Mouse (Mus musculus) lung, embryonic 15.5 days (tissue): Measurements from ENCODE around the gene Cfap44. TPM values are rescaled to one million over a fixed set of nuclear protein-coding genes. Genes with fewer than 3 reads are reported as not detected.
A peak's percentile ranks its signal among the peaks of the same experiment; 100 is the strongest.

ENCODE experiments used
- ATAC-seq: fragments of 200-750 bp; cut with Nextera tagmentation; 2 replicates; pipeline ENCODE4 v1.8.0; 2017; ENCODE audit warnings: moderate number of reproducible peaks, borderline replicate concordance; ENCODE audit not compliant: low FRiP score, low TSS enrichment; ENCODE audit errors: extremely low read depth
- H3K27ac ChIP-seq: fragments of 300-500 bp; sonication (generic); 2 replicates; pipeline ENCODE4 v1.5.1; 2015; ENCODE audit warnings: moderate library complexity, mild to moderate bottlenecking, inconsistent platforms
- H3K27me3 ChIP-seq: fragments of 300-500 bp; sonication (generic); 2 replicates; pipeline ENCODE4 v1.6.1; 2015; ENCODE audit warnings: inconsistent platforms
- H3K36me3 ChIP-seq: fragments of 300-500 bp; sonication (generic); 2 replicates; pipeline ENCODE4 v1.6.1; 2015; ENCODE audit warnings: inconsistent platforms
- H3K4me1 ChIP-seq: fragments of 300-500 bp; sonication (generic); 2 replicates; pipeline ENCODE4 v1.6.1; 2015; ENCODE audit warnings: inconsistent platforms
- H3K4me2 ChIP-seq: fragments of 300-500 bp; sonication (generic); 2 replicates; pipeline ENCODE4 v1.6.1; 2015; ENCODE audit warnings: inconsistent platforms, mild to moderate bottlenecking, moderate library complexity
- H3K4me3 ChIP-seq: fragments of 300-500 bp; sonication (generic); 2 replicates; pipeline ENCODE4 v1.5.1; 2015; ENCODE audit warnings: mild to moderate bottlenecking, inconsistent platforms
- H3K9ac ChIP-seq: fragments of 300-500 bp; sonication (generic); 2 replicates; pipeline ENCODE4 v1.6.1; 2015; ENCODE audit warnings: inconsistent platforms
- H3K9me3 ChIP-seq: fragments of 300-500 bp; sonication (generic); 2 replicates; pipeline ENCODE4 v1.6.1; 2016; ENCODE audit warnings: inconsistent platforms
- WGBS: fragments of 180-500 bp; shearing (Covaris S2); methylation state at CpG from one replicate; pipeline ENCODE4 v1.1.7; 2015; 5-methylcytosine and 5-hydroxymethylcytosine counted together
- polyA plus RNA-seq: library from polyadenylated mRNA; unstranded; fragments of >200 nt; fragmentation: Nextera tagmentation; extraction: Ambion mirVana; gene quantifications from 2 replicates; pipeline ENCODE4 v1.2.1, GENCODE M21; 2015

Cfap44 gene
- polyA plus RNA-seq, 1 experiment from 2014 or later: 1.7 TPM

DNA sequence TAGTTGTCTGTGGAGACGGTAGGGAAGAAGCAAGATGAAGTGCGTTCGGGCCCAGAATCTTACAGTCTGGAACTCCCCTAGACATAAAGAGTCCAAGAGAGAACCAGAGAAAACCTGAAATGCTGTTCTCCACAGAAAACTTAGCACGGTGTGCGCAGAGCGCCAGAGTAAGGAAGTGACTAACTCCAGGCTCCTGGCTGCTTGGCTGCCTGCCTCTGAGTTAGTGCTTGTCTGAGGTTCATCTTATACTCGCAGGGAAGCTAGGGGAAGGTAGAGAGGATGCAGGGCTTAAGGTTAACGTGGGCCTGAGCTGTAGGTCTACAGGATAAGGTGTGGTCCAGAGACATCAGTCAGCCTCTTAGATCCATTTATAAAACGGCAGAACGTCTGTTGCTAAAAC, 107.2 kb downstream of the Cfap44 start:
- WGBS: 88% methylated on average over 10 of the region's 10 CpGs
- no peak for ATAC-seq

GRCm38 (mm10) chr16:44502325-44502724, 107.7 kb downstream of the Cfap44 start:
- whole genome bisulfite sequencing: 38% methylated on average over 7 of the region's 7 CpGs
- Histone ChIP-seq H3K36me3 (peaks cover 64% of the 10 kb centered on the region), H3K27ac (peak overlapping the region; percentile 26; the same call in 1 of the 2 replicates)

More for the DNA sequence above, 107.2 kb downstream of the Cfap44 start:
- H3K36me3 ChIP-seq: peaks cover 66% of the 10 kb centered on the region
- no peak overlapping the region for H3K4me3 ChIP-seq
- H3K27me3 ChIP-seq: no peaks in the 10 kb centered on the region
- no peaks in the 10 kb centered on the region for H3K9me3 ChIP-seq
- H3K4me1 ChIP-seq: peaks cover 21% of the 10 kb centered on the region
- no peak overlapping the region for H3K27ac ChIP-seq
- no peak overlapping the region for H3K4me2 ChIP-seq
- no peak overlapping the region for H3K9ac ChIP-seq

GRCm38 (mm10) chr16:44502895-44503575, 108.4 kb downstream of the Cfap44 start:
- WGBS: 40% methylated on average over 8 of the region's 8 CpGs
- ATAC-seq: peak; percentile 19
- no peaks in the 10 kb centered on the region for H3K9me3 ChIP-seq
- H3K36me3 ChIP-seq: peaks cover 57% of the 10 kb centered on the region
- no peaks in the 10 kb centered on the region for H3K27me3 ChIP-seq
- peak overlapping the region; percentile 70 for H3K27ac ChIP-seq
- peaks cover 34% of the 10 kb centered on the region for H3K4me1 ChIP-seq
- H3K9ac ChIP-seq: no peak overlapping the region
- H3K4me2 ChIP-seq: no peak overlapping the region
- no peak overlapping the region for H3K4me3 ChIP-seq

More at GRCm38 (mm10) chr16:44502325-44502724, 107.7 kb downstream of the Cfap44 start:
- H3K9ac ChIP-seq: no peak overlapping the region
- peaks cover 26% of the 10 kb centered on the region for H3K4me1 ChIP-seq
- H3K4me3 ChIP-seq: no peak overlapping the region
- no peak for ATAC-seq
- H3K4me2 ChIP-seq: no peak overlapping the region
- no peaks in the 10 kb centered on the region for H3K27me3 ChIP-seq
- no peaks in the 10 kb centered on the region for H3K9me3 ChIP-seq

- H3K9me3 ChIP-seq: no peaks in the 10 kb centered on the region
- no peak overlapping the region for H3K27ac ChIP-seq
- peaks cover 36% of the 10 kb centered on the region for H3K36me3 ChIP-seq
- no peak overlapping the region for H3K4me3 ChIP-seq
- no peak overlapping the region for H3K4me2 ChIP-seq
- H3K9ac ChIP-seq: no peak overlapping the region
- peaks cover 54% of the 10 kb centered on the region for H3K4me1 ChIP-seq
- H3K27me3 ChIP-seq: no peaks in the 10 kb centered on the region
- 96% methylated on average over 1 of the region's 1 CpGs for WGBS
- ATAC-seq: no peak
These were observed 110.6 kb downstream of the Cfap44 start for GRCm38 (mm10) chr16:44505243-44505642.

- Histone ChIP-seq H3K4me1 (peaks cover 60% of the 10 kb centered on the region), H3K27ac (peak overlapping the region; percentile 80), H3K36me3 (peaks cover 17% of the 10 kb centered on the region; the same call in 1 of the 2 replicates), H3K9ac (no peak overlapping the region), H3K4me3 (no peak overlapping the region), H3K9me3 (no peaks in the 10 kb centered on the region), H3K27me3 (no peaks in the 10 kb centered on the region), H3K4me2 (no peak overlapping the region)
- ATAC-seq: peak; percentile 82
- WGBS: 41% methylated on average over 10 of the region's 10 CpGs
These were observed 112.7 kb downstream of the Cfap44 start for GRCm38 (mm10) chr16:44507027-44507929.

DNA sequence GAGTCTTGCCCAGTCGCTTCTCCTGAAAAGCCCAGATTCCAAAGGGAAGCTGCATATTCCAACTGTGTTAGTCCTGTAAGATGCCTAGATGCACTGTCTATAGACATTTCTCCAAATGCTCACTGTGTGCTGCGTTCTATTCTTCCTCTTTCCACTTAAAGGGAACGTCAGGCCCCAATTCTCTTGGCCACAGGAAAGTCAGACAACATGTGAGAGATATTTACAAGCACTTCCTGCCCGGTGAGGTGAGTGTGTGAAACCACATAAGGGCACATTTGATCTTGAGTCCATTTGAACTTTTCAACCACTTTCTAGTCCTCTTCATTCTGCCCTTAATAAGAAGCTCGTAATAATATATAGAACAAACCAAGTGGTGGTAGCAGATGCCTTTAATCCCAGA, 113.4 kb downstream of the Cfap44 start:
- peak overlapping the region; percentile 80 for H3K27ac ChIP-seq
- peaks cover 55% of the 10 kb centered on the region for H3K4me1 ChIP-seq
- no peak overlapping the region for H3K9ac ChIP-seq
- no peaks in the 10 kb centered on the region for H3K27me3 ChIP-seq
- H3K36me3 ChIP-seq: peaks cover 19% of the 10 kb centered on the region
- no peak for ATAC-seq
- no peak overlapping the region for H3K4me2 ChIP-seq
- no peaks in the 10 kb centered on the region for H3K9me3 ChIP-seq
- WGBS: 51% methylated on average over 5 of the region's 5 CpGs
- no peak overlapping the region for H3K4me3 ChIP-seq

- no peaks in the 10 kb centered on the region for H3K27me3 ChIP-seq
- no peak overlapping the region for H3K4me3 ChIP-seq
- H3K4me2 ChIP-seq: no peak overlapping the region
- H3K9me3 ChIP-seq: no peaks in the 10 kb centered on the region
- H3K27ac ChIP-seq: peak overlapping the region; percentile 81; the same call in 1 of the 2 replicates
- H3K9ac ChIP-seq: no peak overlapping the region
- ATAC-seq: no peak
- H3K4me1 ChIP-seq: peaks cover 48% of the 10 kb centered on the region
- peaks cover 18% of the 10 kb centered on the region for H3K36me3 ChIP-seq
- WGBS: 73% methylated on average over 13 of the region's 13 CpGs
These were observed 114.2 kb downstream of the Cfap44 start for GRCm38 (mm10) chr16:44508772-44509171.

- Histone ChIP-seq H3K27ac (peak overlapping the region; percentile 81), H3K36me3 (peaks cover 18% of the 10 kb centered on the region), H3K4me3 (no peak overlapping the region), H3K4me1 (peaks cover 47% of the 10 kb centered on the region), H3K4me2 (no peak overlapping the region; the same call in 1 of the 2 replicates), H3K27me3 (no peaks in the 10 kb centered on the region), H3K9ac (no peak overlapping the region), H3K9me3 (no peaks in the 10 kb centered on the region)
- WGBS: 47% methylated on average over 7 of the region's 7 CpGs
- ATAC-seq: no peak
These were observed 115.1 kb downstream of the Cfap44 start for GRCm38 (mm10) chr16:44509458-44510344.

GRCm38 (mm10) chr16:44510521-44511213, 116.1 kb downstream of the Cfap44 start:
- H3K36me3 ChIP-seq: peaks cover 16% of the 10 kb centered on the region
- H3K27me3 ChIP-seq: no peaks in the 10 kb centered on the region
- H3K27ac ChIP-seq: peak overlapping the region; percentile 81
- peaks cover 47% of the 10 kb centered on the region for H3K4me1 ChIP-seq
- peak; percentile 62; the same call in 1 of the 2 replicates for ATAC-seq
- no peak overlapping the region for H3K9ac ChIP-seq
- no peak overlapping the region; the same call in 1 of the 2 replicates for H3K4me2 ChIP-seq
- no peak overlapping the region for H3K4me3 ChIP-seq
- WGBS: 52% methylated on average over 13 of the region's 13 CpGs
- H3K9me3 ChIP-seq: no peaks in the 10 kb centered on the region

GRCm38 (mm10) chr16:44516498-44516897, 121.9 kb downstream of the Cfap44 start:
- H3K27me3 ChIP-seq: no peaks in the 10 kb centered on the region
- H3K9ac ChIP-seq: no peak overlapping the region
- 70% methylated on average over 6 of the region's 6 CpGs for WGBS
- no peaks in the 10 kb centered on the region for H3K4me1 ChIP-seq
- H3K4me2 ChIP-seq: no peak overlapping the region
- H3K9me3 ChIP-seq: no peaks in the 10 kb centered on the region
- H3K27ac ChIP-seq: no peak overlapping the region
- no peak for ATAC-seq
- H3K36me3 ChIP-seq: peaks cover 40% of the 10 kb centered on the region
- H3K4me3 ChIP-seq: no peak overlapping the region

DNA sequence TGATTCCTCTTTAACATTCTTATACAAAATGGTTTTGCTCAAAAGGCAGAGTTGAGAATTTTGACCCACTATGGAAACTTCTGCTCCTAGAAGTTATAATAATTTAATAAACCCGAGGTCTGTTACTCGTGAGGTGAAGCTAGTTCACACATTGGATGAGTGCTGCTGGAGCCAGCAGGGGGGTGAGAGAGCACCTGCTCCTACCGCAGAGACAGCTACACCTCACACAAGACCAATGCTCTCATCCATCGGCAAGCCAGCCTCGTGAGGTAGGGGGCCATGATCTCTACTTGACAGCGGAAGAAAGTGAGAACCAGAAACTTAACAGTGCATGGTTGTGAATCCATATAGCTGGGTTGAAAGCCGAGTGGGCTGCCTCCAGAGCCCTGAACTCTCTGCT, 129.0 kb downstream of the Cfap44 start:
- WGBS: 75% methylated on average over 7 of the region's 7 CpGs
- Histone ChIP-seq H3K4me1 (peaks cover 16% of the 10 kb centered on the region), H3K4me3 (no peak overlapping the region), H3K27me3 (no peaks in the 10 kb centered on the region), H3K9ac (no peak overlapping the region), H3K9me3 (no peaks in the 10 kb centered on the region), H3K27ac (no peak overlapping the region), H3K4me2 (no peak overlapping the region), H3K36me3 (peaks cover 16% of the 10 kb centered on the region)
- ATAC-seq: no peak
